Mouse (Mus musculus) heart, embryonic 14.5 days (tissue): Measurements from ENCODE around the gene Thap4. TPM values are rescaled to one million over a fixed set of nuclear protein-coding genes. Genes with fewer than 3 reads are reported as not detected.

ENCODE experiments used
- ATAC-seq: fragments of 200-750 bp; cut with Nextera tagmentation; 2 replicates; pipeline ENCODE4 v1.8.0; 2017; ENCODE audit warnings: low read depth, moderate TSS enrichment; ENCODE audit not compliant: insufficient number of reproducible peaks, insufficient read depth, low FRiP score
- H3K27ac ChIP-seq, 2 experiments: fragments of 200-500 bp in 1 of 2; fragments of 300-500 bp in 1 of 2; sonication (generic) in 1 of 2; replicated peaks in 1 of 2; 2 replicates each; pipeline ENCODE4 v1.5.1; 2012 to 2014; ENCODE audit warnings: low read depth in 2 of 2, low read length in 2 of 2, control low read depth in 1 of 2, mild to moderate bottlenecking in 1 of 2, mixed read lengths in 1 of 2; ENCODE audit not compliant: control insufficient read depth in 1 of 2, insufficient read depth in 1 of 2
- H3K27me3 ChIP-seq: fragments of 300-500 bp; sonication (generic); 2 replicates; pipeline ENCODE4 v1.6.1; 2014; ENCODE audit warnings: mild to moderate bottlenecking, low read length, control low read depth; ENCODE audit not compliant: control insufficient read depth, insufficient read depth
- H3K36me3 ChIP-seq: fragments of 300-500 bp; sonication (generic); 2 replicates; pipeline ENCODE4 v1.6.1; 2014; ENCODE audit warnings: mild to moderate bottlenecking, control low read depth, low read length, mixed read lengths; ENCODE audit not compliant: control insufficient read depth, insufficient read depth
- H3K4me1 ChIP-seq, 2 experiments: fragments of 200-500 bp in 1 of 2; fragments of 300-500 bp in 1 of 2; sonication (generic) in 1 of 2; 2 replicates each; pipeline ENCODE4 v1.6.1; 2012 to 2014; ENCODE audit warnings: low read length in 2 of 2, control low read depth in 1 of 2, mixed read lengths in 1 of 2; ENCODE audit not compliant: control insufficient read depth in 2 of 2, insufficient read depth in 2 of 2
- H3K4me2 ChIP-seq: fragments of 300-500 bp; sonication (generic); 2 replicates; pipeline ENCODE4 v1.6.1; 2014; ENCODE audit warnings: mild to moderate bottlenecking, low read length
- H3K4me3 ChIP-seq, 2 experiments: fragments of 200-500 bp in 1 of 2; fragments of 300-500 bp in 1 of 2; sonication (generic) in 1 of 2; 2 replicates each; pipeline ENCODE4 v1.5.1; 2012 to 2014; ENCODE audit warnings: low read length in 2 of 2, mild to moderate bottlenecking in 2 of 2, control low read depth in 1 of 2, low read depth in 1 of 2, moderate library complexity in 1 of 2; ENCODE audit not compliant: control insufficient read depth in 1 of 2, insufficient read depth in 1 of 2
- H3K9ac ChIP-seq: fragments of 300-500 bp; sonication (generic); 2 replicates; pipeline ENCODE4 v1.6.1; 2014; ENCODE audit warnings: mild to moderate bottlenecking, low read length
- H3K9me3 ChIP-seq: fragments of 300-500 bp; sonication (generic); 2 replicates; pipeline ENCODE4 v1.6.1; 2016; ENCODE audit warnings: low read length, control low read depth; ENCODE audit not compliant: control insufficient read depth
- WGBS: fragments of 180-500 bp; shearing (Covaris S2); extraction: QIAGEN DNeasy Blood & Tissue Kit; methylation state at CpG from one replicate; pipeline ENCODE4 v1.1.7; 2014; 5-methylcytosine and 5-hydroxymethylcytosine counted together
- polyA plus RNA-seq: library from polyadenylated mRNA; unstranded; fragments of >200 nt; fragmentation: Nextera tagmentation; extraction: Ambion mirVana; gene quantifications from 2 replicates; pipeline ENCODE4 v1.2.1, GENCODE M21; 2014

Thap4 gene
- polyA plus RNA-seq, 1 experiment from 2014 or later = 52.8 TPM

DNA sequence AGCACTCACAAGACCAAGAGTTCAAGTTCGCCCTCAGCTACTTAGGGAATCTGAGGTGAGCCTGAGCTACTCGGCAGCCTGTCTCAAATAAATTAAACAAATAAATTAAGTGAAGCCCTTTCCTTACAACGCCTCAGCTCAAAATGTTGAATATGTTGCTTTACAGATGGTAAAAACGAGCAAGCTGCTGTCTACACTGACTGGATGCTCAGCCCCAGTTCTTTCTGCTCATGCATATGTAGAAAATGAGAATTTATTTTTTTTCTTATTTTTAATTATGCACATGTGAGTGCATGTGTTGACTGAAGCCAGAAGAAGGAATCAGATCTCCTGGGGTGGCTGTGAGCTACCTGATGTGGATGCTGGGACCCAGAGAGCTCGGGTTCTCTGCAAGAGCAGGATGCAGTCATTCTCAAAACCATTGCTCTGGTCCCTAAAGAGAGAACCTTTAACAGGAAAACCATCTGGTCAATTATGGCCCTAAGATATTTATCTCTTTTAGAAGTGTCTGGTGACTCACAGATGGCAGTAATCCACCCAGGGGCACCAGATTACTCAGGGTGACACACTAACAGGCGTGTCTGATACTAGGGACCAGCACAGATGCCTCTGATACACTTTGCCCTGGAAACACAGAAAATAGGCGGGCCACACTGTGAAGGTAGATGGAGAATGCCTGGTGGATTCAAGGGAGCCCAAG lies 98.2 kb downstream of the Thap4 start:
- no peaks in the 10 kb centered on the region for H3K27me3 ChIP-seq
- peaks cover 0 to 2% of the 10 kb centered on the region in 2 experiments; a peak in 1 of 4 replicates for H3K4me1 ChIP-seq
- H3K9ac ChIP-seq = no peak overlapping the region
- no peaks in the 10 kb centered on the region for H3K36me3 ChIP-seq
- H3K4me3 ChIP-seq = no peak overlapping the region
- no peak for ATAC-seq
- no peak overlapping the region for H3K4me2 ChIP-seq
- WGBS = 69% methylated on average over 7 of the region's 7 CpGs
- H3K27ac ChIP-seq = no peak overlapping the region
- H3K9me3 ChIP-seq = peaks cover 8% of the 10 kb centered on the region; the same call in 1 of the 2 replicates

DNA sequence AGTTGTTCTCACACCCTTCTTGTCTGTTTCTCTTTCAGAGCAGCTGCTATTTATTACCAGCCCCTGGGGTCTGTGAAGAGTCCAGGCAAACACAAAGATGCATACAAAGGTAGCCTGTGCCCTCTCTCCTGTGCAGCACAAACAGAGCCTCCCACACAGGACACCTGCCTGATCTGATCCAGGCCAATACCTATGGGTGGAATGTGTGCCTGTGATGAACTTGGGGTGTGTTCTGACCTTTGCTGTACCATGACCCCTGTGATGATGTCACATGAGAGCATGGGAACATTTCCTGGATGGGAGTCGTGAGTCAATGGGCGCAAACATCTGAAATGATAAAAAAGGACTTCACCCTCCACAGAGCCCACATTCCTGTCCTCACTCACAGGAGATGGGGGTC lies 99.9 kb downstream of the Thap4 start:
- peaks cover 0 to 2% of the 10 kb centered on the region in 2 experiments; a peak in 1 of 4 replicates for H3K4me1 ChIP-seq
- no peak overlapping the region for H3K4me2 ChIP-seq
- no peak overlapping the region for H3K9ac ChIP-seq
- H3K9me3 ChIP-seq = no peaks in the 10 kb centered on the region
- 38% methylated on average over 2 of the region's 2 CpGs for WGBS
- H3K4me3 ChIP-seq = no peak overlapping the region
- no peaks in the 10 kb centered on the region for H3K36me3 ChIP-seq
- no peaks in the 10 kb centered on the region for H3K27me3 ChIP-seq
- H3K27ac ChIP-seq = no peak overlapping the region
- no peak for ATAC-seq

DNA sequence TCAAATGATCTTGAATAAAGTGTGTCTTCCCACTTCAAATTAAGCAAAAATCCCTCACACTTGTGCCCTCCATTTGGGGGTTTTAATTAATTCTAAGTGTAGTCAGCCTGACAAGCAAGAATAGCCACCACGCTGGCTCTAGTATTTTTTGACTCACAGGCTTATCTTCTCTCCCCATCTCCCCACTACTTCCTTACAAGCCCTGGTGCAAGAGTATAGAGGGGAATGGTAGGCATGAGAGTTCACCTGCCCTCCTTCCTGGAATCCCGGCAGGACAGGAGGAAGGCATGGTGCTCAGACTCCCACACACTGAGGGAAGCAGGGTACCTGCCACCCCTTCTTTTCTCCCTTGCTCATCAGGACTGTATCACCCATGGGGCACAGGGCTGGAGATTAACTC lies 100.4 kb downstream of the Thap4 start:
- no peak for ATAC-seq
- 29% methylated on average over 2 of the region's 2 CpGs for WGBS
- no peak overlapping the region for H3K4me2 ChIP-seq
- no peak overlapping the region for H3K4me3 ChIP-seq
- H3K9ac ChIP-seq = no peak overlapping the region
- H3K36me3 ChIP-seq = no peaks in the 10 kb centered on the region
- H3K4me1 ChIP-seq = peaks cover 0 to 2% of the 10 kb centered on the region in 2 experiments; a peak in 1 of 4 replicates
- H3K9me3 ChIP-seq = no peaks in the 10 kb centered on the region
- no peaks in the 10 kb centered on the region for H3K27me3 ChIP-seq
- H3K27ac ChIP-seq = no peak overlapping the region

Other genes with a start within 250 kb of the Thap4 start
- gene Farp2, start 242.8 kb downstream of the Thap4 start, polyA plus RNA-seq = 4.2 and 5.0 TPM in 2 replicates
- 154 and 164 TPM in 2 replicates for gene Stk25, start 96.2 kb downstream of the Thap4 start, polyA plus RNA-seq
- gene Bok, start 69.2 kb downstream of the Thap4 start, polyA plus RNA-seq = 33.8 and 37.0 TPM in 2 replicates
- gene Atg4b, start 3.4 kb downstream of the Thap4 start, polyA plus RNA-seq = 63.1 and 63.5 TPM in 2 replicates
- 164 and 167 TPM in 2 replicates for gene Dtymk, start 47.1 kb upstream of the Thap4 start, polyA plus RNA-seq
- 11.2 and 11.6 TPM in 2 replicates for gene Ing5, start 49.1 kb upstream of the Thap4 start, polyA plus RNA-seq
- 16.1 and 17.3 TPM in 2 replicates for gene D2hgdh, start 70.0 kb upstream of the Thap4 start, polyA plus RNA-seq
- 0.08 TPM in 1 of 2 replicates, not detected in the other for gene Gal3st2, start 106.4 kb upstream of the Thap4 start, polyA plus RNA-seq
- not detected in 2 replicates for gene Gal3st2b, start 163.4 kb upstream of the Thap4 start, polyA plus RNA-seq
- 0.03 and 0.04 TPM in 2 replicates for gene Gal3st2c, start 235.6 kb upstream of the Thap4 start, polyA plus RNA-seq